Mouse (Mus musculus): ENCODE data around the gene Becn1. TPM values are rescaled to one million over a fixed set of nuclear protein-coding genes. Genes with fewer than 3 reads are reported as not detected.
A peak's percentile ranks its signal among the peaks of the same experiment; 100 is the strongest.

Becn1 gene
- total RNA-seq, 4 experiments from 2014 or later = 86.0 to 113 (median 101) TPM

GRCm38 (mm10) chr11:101315665-101316500 is 13.8 kb upstream of the Becn1 start, which contains the start of gene Psme3:
Psme3 (plus strand) TSS chr11:101316213.
- DNase-seq (ENCODE audit: low spot score in 2 of 2) = peak; percentile 82 to 83

DNA sequence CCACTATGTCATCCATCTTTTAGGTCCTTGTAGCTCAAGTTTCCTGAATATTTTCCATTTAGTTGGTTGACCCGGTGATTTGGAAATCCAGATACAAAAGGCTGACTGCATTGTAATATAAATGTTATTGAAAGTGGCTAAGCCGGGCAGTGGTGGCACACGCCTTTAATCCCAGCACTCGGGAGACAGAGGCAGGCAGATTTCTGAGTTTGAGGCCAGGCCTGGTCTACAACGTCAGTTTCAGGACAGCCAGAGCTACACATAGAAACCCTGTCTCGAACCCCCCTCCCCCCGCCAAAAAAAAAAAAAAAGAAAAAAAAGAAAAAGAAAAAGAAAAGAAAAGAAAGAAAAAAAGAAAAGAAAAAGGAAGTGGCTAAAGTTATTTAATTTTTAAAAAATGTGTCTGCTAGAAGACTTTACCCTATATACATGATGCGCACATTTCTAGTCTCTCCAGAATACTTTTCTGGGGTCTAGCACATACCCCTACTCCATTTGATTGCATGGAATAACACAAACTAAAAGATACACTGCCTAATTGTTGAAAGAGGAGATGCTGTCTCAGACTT is 13.1 kb upstream of the Becn1 start:
- DNase-seq (ENCODE audit: low spot score in 2 of 2) = no peak

DNA sequence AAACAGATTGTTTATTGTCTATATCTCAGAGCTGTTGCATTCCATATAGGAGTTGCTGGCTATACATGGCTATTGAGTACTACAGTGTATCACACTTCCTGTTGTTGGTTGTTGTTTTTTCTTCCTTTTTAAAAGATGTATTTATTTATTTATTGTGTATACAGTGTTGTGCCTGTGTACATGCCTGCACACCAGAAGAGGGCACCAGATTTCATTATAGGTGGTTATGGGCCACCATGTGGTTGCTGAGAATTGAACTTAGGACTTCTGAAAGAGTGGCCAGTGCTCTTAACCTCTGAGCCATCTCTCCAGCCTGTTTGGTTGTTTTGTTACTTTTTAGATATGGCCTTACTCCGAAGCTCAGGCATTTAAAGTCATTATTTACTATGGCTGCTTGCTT is 12.5 kb upstream of the Becn1 start:
- DNase-seq (ENCODE audit: low spot score in 2 of 2) = no peak

- no peak for DNase-seq (ENCODE audit: low spot score in 2 of 2)
Observed at GRCm38 (mm10) chr11:101312150-101312549, 10.1 kb upstream of the Becn1 start.

DNA sequence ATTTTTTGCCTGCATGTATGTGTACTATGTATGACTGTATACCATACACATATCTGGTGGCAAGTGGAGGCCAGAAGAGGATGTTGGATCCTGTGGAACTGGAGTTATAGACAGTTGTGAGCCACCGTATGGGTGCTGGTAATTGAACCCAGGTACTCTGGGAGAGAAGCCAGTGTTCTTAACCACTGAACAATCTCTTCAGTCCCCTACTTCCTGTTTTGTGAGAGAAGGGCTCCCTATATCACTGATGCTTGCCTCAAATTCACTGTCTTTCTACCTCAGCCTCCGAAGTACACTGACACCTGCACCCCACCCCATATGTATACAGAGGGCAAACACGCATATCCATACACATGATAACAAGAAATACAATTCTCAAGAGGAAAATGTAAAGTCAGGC is 9.0 kb upstream of the Becn1 start:
- no peak for DNase-seq (ENCODE audit: low spot score in 2 of 2)

- no peak for DNase-seq (ENCODE audit: low spot score in 2 of 2)
Observed at GRCm38 (mm10) chr11:101307744-101308143, 5.7 kb upstream of the Becn1 start.

DNA sequence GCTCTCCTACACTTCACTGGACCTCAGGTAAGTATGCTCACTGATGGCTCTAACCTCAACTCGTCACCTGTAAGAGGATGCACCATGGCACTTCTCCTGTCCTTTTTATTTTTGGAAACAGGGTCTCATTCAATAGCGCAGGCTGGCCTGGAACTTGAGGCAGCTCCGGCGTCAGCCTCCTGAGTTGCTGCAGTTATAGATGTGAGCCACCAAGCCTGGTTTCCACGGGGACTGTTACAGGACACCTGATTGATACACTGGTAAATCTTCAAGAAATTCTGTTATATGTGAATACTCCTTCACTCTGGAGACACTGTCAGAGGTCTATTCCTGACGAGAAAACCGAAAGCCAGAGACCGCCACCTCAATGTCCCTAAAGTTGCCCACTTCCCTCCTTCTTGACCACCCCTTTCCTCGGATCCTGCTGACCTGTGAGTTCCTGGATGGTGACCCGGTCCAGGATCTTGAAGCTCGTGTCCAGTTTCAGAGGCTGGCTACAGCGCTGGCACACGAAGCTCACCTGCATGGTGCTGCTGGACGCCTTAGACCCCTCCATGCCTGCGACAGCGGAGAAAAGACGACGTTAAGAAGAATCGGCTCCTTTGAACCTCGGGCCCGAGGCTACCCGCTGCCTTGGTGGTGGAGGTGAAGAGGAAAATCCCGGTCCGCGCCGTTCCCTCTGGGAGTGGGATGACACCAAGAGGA is 635 bp downstream of the Becn1 start:
- DNase-seq (ENCODE audit: low spot score in 2 of 2) = no peak

DNA sequence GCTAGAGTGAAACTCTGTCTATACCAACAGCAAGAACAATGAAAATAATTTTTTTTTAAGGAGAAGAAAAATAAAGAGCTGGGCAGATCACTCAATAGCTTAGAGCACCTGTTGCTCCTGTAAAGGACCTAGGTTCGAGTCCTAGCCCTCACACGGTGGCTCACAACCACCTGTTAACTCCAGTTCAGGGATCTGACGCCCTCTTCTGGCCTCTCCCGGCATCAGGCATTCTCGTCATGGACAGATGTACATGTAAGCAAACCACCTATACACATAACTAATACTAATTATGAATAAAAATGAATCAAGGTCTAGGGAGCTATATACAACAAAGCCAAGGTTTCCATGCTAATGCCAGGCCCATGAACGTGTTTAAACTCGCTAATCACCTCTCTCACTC is 1.2 kb downstream of the Becn1 start:
- no peak for DNase-seq (ENCODE audit: low spot score in 2 of 2)

DNA sequence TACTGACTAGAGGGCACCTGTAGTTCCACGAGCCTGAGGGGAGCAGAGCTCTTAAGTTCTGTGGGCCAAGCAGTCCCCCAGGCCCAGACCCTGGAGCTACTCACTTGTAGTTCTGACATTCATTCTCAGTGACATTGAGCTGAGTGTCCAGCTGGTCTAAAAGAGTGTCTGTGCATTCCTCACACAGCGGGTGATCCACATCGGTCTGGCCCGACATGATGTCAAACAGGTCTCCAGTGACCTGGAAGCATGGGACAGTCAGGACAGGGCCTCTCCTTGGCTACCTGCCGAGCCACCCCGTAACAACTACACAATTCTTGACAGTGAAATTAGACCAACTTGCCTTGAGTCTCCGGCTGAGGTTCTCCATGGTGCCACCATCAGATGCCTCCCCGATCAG is 6.9 kb downstream of the Becn1 start:
- no peak for DNase-seq (ENCODE audit: low spot score in 2 of 2)

- DNase-seq (ENCODE audit: low spot score in 2 of 2) = no peak
Observed at GRCm38 (mm10) chr11:101291231-101291630, 10.9 kb downstream of the Becn1 start.

DNA sequence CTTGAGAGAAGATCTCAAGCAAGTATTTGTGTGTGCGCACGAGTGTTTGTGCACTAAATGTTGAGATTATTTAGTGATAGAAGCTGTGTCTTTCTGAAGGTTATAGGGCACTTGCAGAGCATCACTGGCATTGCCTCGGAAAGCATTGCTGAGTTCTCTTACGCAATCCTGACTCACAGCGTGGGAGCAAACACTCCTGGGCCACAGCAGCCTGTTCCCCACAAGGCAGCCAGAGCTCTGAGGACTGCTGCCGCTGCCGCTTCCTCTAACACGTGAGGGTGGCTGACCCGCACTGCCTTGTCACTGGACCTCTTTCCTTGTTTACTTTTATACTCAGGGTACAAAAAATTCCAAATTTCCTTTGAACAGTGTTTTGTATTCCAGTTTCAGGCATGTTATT is 14.8 kb downstream of the Becn1 start:
- no peak for DNase-seq (ENCODE audit: low spot score in 2 of 2)

- no peak for DNase-seq (ENCODE audit: low spot score in 2 of 2)
Observed at GRCm38 (mm10) chr11:101283805-101284204, 18.3 kb downstream of the Becn1 start.

- no peak for DNase-seq (ENCODE audit: low spot score in 2 of 2)
Observed at GRCm38 (mm10) chr11:101282896-101283295, 19.2 kb downstream of the Becn1 start.

GRCm38 (mm10) chr11:101280837-101281236 is 21.2 kb downstream of the Becn1 start:
- DNase-seq (ENCODE audit: low spot score in 2 of 2) = no peak

GRCm38 (mm10) chr11:101279193-101279569 is 22.9 kb downstream of the Becn1 start:
- DNase-seq (ENCODE audit: low spot score in 2 of 2) = no peak

- DNase-seq (ENCODE audit: low spot score in 2 of 2) = peak; percentile 49 to 67
Observed at GRCm38 (mm10) chr11:101278223-101279192, 23.6 kb downstream of the Becn1 start, which contains the start of the genes Cntd1 and Coa3. Cntd1 (plus strand) TSS chr11:101279012. Coa3 (minus strand) TSS chr11:101279114.

GRCm38 (mm10) chr11:101277381-101278222 is 24.5 kb downstream of the Becn1 start:
- DNase-seq (ENCODE audit: low spot score in 2 of 2) = no peak

DNA sequence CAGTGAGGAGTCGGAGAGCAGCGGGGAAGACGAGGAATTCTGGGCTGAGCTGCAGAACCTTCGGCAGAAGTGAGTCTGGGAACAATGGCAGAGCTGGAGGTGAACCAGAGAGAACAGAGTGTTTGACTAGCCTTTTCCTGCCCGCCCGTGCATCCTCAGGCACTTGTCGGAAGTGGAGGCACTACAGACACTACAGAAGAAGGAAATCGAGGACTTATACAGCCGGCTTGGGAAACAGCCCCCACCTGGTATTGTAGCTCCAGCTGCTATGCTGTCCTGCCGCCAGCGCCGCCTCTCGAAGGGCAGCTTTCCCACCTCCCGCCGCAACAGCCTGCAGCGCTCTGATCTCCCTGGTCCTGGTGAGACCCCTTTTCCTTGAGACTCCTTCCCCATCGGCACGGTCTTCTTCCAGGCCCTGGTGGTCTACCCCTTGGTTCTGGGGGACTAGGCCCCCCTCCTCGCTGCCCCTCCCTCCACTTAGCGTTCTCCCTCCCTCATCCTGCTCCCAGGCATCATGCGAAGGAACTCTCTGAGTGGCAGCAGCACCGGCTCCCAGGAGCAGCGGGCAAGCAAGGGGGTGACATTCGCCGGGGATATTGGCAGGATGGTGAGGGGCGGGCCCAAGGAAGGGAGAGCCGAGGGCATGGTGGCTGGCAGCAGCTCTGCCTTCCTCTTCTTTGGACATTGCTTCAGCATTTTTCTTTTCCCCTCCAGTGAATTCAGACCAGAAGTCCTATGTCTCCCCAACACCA is 25.6 kb downstream of the Becn1 start:
- no peak for DNase-seq (ENCODE audit: low spot score in 2 of 2)

DNA sequence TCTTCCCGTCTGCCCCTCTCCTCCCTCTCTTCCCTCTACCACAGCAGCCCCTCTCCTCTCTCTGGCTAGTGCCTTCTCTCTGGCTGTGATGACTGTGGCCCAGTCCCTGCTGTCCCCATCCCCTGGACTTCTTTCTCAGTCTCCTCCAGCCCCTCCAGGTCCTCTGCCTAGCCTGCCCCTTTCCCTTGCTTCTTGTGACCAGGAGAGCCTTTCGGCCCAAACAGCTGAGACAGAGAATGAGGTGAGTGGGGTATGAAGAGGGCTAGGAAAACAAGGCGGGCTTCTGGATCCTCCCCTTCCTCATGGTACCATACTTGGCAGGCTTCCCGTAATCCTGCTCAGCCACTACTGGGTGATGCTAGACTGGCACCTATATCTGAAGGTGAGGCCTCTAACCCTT is 26.8 kb downstream of the Becn1 start:
- DNase-seq (ENCODE audit: low spot score in 2 of 2) = no peak

All from gastrocnemius, adult 8-10 months (tissue).